ENCODE assay signal across 8 mouse cellular contexts in the genomic region with DNA sequence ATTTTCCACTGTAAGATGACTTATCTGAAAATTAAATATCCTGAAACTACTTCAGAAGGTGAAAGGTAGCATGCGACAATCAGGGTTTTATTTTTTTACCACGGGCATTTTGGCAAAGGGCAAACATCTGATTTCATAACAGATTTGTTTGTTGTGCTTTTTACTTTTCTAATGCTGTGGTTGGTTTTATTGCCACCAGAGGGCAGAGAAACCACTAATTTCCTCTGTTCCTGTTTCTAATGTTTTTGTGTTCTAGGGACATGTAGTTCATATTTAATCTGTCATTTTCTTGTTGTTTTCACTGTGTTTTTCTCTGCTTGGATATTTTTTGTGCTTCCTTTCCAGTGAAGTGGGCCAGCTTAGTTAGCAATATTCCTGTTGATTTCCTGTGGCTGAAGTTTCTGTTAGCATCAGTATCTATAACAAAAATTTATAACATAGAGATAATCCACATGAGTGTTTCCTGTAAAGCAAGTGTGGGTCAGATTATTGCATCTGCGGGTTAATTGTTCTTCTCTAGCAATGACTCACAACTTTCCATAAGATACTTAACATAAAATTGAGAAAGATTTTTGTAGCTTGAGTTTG. TPM values are rescaled to one million over a fixed set of nuclear protein-coding genes. Genes with fewer than 3 reads are reported as not detected.
DNase-seq lines count a peak whose midpoint lies in the region; ATAC-seq and TF ChIP-seq lines count a peak whose summit lies in the region.

No protein-coding gene starts in this region.

- no peak overlapping the region for H3K9ac ChIP-seq in heart, adult 2 months (ENCODE audit: low read depth, low read length)
- no peak overlapping the region for H3K9ac ChIP-seq in lung, embryonic 15.5 days
- H3K9ac ChIP-seq in forebrain, embryonic 12.5 days: no peak overlapping the region

- no peaks in the 10 kb centered on the region for H3K79me2 ChIP-seq in heart, adult 2 months (replicated peaks; ENCODE audit: control insufficient read depth, insufficient read depth, low read length)

- peak overlapping the region; percentile 30 for H3K27ac ChIP-seq in heart, adult 2 months
- no peak overlapping the region for H3K27ac ChIP-seq in lung, embryonic 15.5 days
- no peak overlapping the region for H3K27ac ChIP-seq in forebrain, embryonic 12.5 days

- peak overlapping the region; percentile 35 for H3K4me3 ChIP-seq in heart, adult 2 months
- peak overlapping the region; percentile 76 for H3K4me3 ChIP-seq in lung, embryonic 15.5 days
- H3K4me3 ChIP-seq in forebrain, embryonic 12.5 days (replicated peaks): no peak overlapping the region

- no peaks in the 10 kb centered on the region for H3K27me3 ChIP-seq in heart, adult 2 months (ENCODE audit: control insufficient read depth, insufficient read depth, low read length)
- no peaks in the 10 kb centered on the region for H3K27me3 ChIP-seq in lung, embryonic 15.5 days
- peaks cover 12% of the 10 kb centered on the region; the same call in 1 of the 2 replicates for H3K27me3 ChIP-seq in forebrain, embryonic 12.5 days

- no peak for ATAC-seq in lung, embryonic 15.5 days (ENCODE audit: borderline replicate concordance, extremely low read depth, low FRiP score, low TSS enrichment)
- ATAC-seq in forebrain, embryonic 12.5 days (ENCODE audit: low FRiP score): no peak

- no peak for DNase-seq in heart, adult 2 months
- DNase-seq in heart, adult 11 months: no peak
- DNase-seq in urinary bladder, postnatal 14 days (ENCODE audit: low spot score): peak; percentile 31
- no peak for DNase-seq in urinary bladder, adult 2 months (ENCODE audit: low spot score)
- DNase-seq in heart, postnatal 4 days: peak; percentile 12
- DNase-seq in ovary, postnatal 10 days (ENCODE audit: low spot score): no peak

- H3K4me2 ChIP-seq in lung, embryonic 15.5 days: peak overlapping the region; percentile 84
- H3K4me2 ChIP-seq in forebrain, embryonic 12.5 days: no peak overlapping the region

- H3K9me3 ChIP-seq in lung, embryonic 15.5 days: no peaks in the 10 kb centered on the region
- H3K9me3 ChIP-seq in forebrain, embryonic 12.5 days: no peaks in the 10 kb centered on the region

- no peak for TF ChIP-seq POLR2A in heart, adult 2 months (IDR thresholded peaks at IDR 0.05; ENCODE audit: insufficient read depth, low read depth, low read length)

- 18% methylated on average over 3 of the region's 3 CpGs for WGBS in heart, adult 2 months
- whole genome bisulfite sequencing in lung, embryonic 15.5 days: 25% methylated on average over 3 of the region's 3 CpGs
- WGBS in forebrain, embryonic 12.5 days: 69% methylated on average over 3 of the region's 3 CpGs

- peak; percentile 77 for TF ChIP-seq CTCF in heart, adult 2 months (IDR thresholded peaks at IDR 0.05)

- no peaks in the 10 kb centered on the region; the same call in 1 of the 2 replicates for H3K4me1 ChIP-seq in heart, adult 2 months (ENCODE audit: control insufficient read depth, insufficient read depth, low read length)
- H3K4me1 ChIP-seq in lung, embryonic 15.5 days: peaks cover 12% of the 10 kb centered on the region; the same call in 1 of the 2 replicates
- peaks cover 20% of the 10 kb centered on the region for H3K4me1 ChIP-seq in forebrain, embryonic 12.5 days

- no peaks in the 10 kb centered on the region; the same call in 1 of the 2 replicates for H3K36me3 ChIP-seq in heart, adult 2 months (ENCODE audit: control insufficient read depth, insufficient read depth, low read length)
- H3K36me3 ChIP-seq in lung, embryonic 15.5 days: no peaks in the 10 kb centered on the region
- no peaks in the 10 kb centered on the region for H3K36me3 ChIP-seq in forebrain, embryonic 12.5 days (replicated peaks)

- no peak for TF ChIP-seq EP300 in heart, adult 2 months (IDR thresholded peaks at IDR 0.05; ENCODE audit: insufficient read depth, low read depth, low read length)

- intact Hi-C loops in heart, adult 2 months (cut with DNase I): loop anchor here (5.0 to 10.0 kb wide), 5 partner anchors 88 to 968 kb away; no protein-coding TSS in a partner anchor

RNA-seq across cellular contexts. Expression of a gene that starts 3.3 kb away (rescaled TPM):
- total RNA-seq in heart, adult 2 months (2021): 10 to 100 TPM; 17.2 to 21.8 TPM
- 7.0 and 12.0 TPM in 2 replicates for polyA plus RNA-seq in heart, adult 2 months (2012; rRNA removed)
- polyA plus RNA-seq in urinary bladder, adult 2 months (2012; rRNA removed): 77.3 and 90.3 TPM in 2 replicates
- 10 to 100 TPM; 14.4 to 15.9 TPM for total RNA-seq in heart, postnatal 4 days (2021)
- 64.2 and 71.3 TPM in 2 replicates for polyA plus RNA-seq in lung, embryonic 15.5 days (2015; fragmentation: Nextera tagmentation; extraction: Ambion mirVana)
- polyA plus RNA-seq in forebrain, embryonic 12.5 days (2016; fragmentation: Nextera tagmentation; extraction: Ambion mirVana): 13.3 and 14.3 TPM in 2 replicates

Comparison
In these comparisons a context has a peak if more than half of its experiments do, and no peak if none do; other contexts are left out.
1. DNase-seq: peak in urinary bladder, postnatal 14 days (single experiment) and heart, postnatal 4 days (single experiment); none in heart, adult 2 months (0 of 2), heart, adult 11 months (single experiment), urinary bladder, adult 2 months (single experiment) and ovary, postnatal 10 days (single experiment).